Comparison of ENCODE assay signal across 22 mouse cellular contexts in the genomic region with DNA sequence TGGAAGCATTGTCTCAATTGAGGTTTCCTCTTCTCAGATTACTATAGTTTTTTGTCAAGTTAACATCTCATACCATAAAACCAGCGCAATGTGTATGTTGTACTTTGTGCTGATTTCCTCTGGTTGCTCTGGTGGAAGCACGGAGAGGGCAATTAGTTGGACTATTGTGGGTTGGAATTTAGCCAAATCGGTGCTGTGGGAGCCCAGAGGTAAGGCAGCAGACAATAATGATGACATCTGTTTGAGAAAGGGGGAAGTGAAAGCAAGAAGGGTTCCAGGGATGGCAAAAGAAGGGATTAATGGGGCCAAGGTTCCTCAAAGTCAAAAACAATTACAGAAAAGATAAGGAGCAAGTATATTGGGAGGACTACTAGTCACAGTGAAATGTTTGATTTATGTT. TPM values are rescaled to one million over a fixed set of nuclear protein-coding genes. Genes with fewer than 3 reads are reported as not detected.
DNase-seq lines count a peak whose midpoint lies in the region; ATAC-seq and TF ChIP-seq lines count a peak whose summit lies in the region.
"Had no signal": no experiment of that assay in that cellular context is flagged by ENCODE, and none has a peak within 500 bp of the region (broad histone marks: within the 10 kb centered on the region; RNA-seq: fewer than 3 reads in every experiment).

No protein-coding gene starts in this region.

- 28% methylated on average over 3 of the region's 3 CpGs for WGBS in liver, adult 2 months
- WGBS in liver, embryonic 11.5 days, result 61% methylated on average over 3 of the region's 3 CpGs
- WGBS in forebrain, embryonic 14.5 days, result 58% methylated on average over 3 of the region's 3 CpGs

- no peak for TF ChIP-seq CTCF in liver, adult 2 months (IDR thresholded peaks at IDR 0.05; ENCODE audit: low read depth, low read length)

- no peaks in the 10 kb centered on the region for H3K27me3 ChIP-seq in liver, adult 2 months (ENCODE audit: control insufficient read depth, insufficient read depth, low read length)
- H3K27me3 ChIP-seq in liver, embryonic 11.5 days (replicated peaks; ENCODE audit: control insufficient read depth, insufficient read depth, low read length), result no peaks in the 10 kb centered on the region
- no peaks in the 10 kb centered on the region for H3K27me3 ChIP-seq in forebrain, embryonic 14.5 days (replicated peaks; ENCODE audit: control insufficient read depth, insufficient read depth, low read length)
- H3K27me3 ChIP-seq: embryonic facial prominence, embryonic 12.5 days; forebrain, embryonic 12.5 days had no signal

- peaks cover 1% of the 10 kb centered on the region; the same call in 1 of the 2 replicates for H3K36me3 ChIP-seq in liver, adult 2 months (ENCODE audit: control insufficient read depth, insufficient read depth, low read length)
- H3K36me3 ChIP-seq in liver, embryonic 11.5 days (ENCODE audit: control insufficient read depth, insufficient read depth, low read length), result peaks cover 3% of the 10 kb centered on the region; the same call in 1 of the 2 replicates
- H3K36me3 ChIP-seq in forebrain, embryonic 14.5 days (ENCODE audit: control insufficient read depth, insufficient read depth, low read length), result 0 out of 2 replicates have a peak, but pooled peaks cover 3% of the 10 kb centered on the region
- H3K36me3 ChIP-seq: embryonic facial prominence, embryonic 12.5 days; forebrain, embryonic 12.5 days had no signal

- no peaks in the 10 kb centered on the region for H3K79me2 ChIP-seq in liver, adult 2 months (ENCODE audit: control insufficient read depth, insufficient read depth, low read length)

- H3K9ac ChIP-seq in liver, adult 2 months (ENCODE audit: low read depth, low read length), result no peak overlapping the region
- no peak overlapping the region for H3K9ac ChIP-seq in liver, embryonic 11.5 days (ENCODE audit: low read depth, low read length)
- H3K9ac ChIP-seq in forebrain, embryonic 14.5 days (ENCODE audit: low read length), result no peak overlapping the region
- H3K9ac ChIP-seq: embryonic facial prominence, embryonic 12.5 days; forebrain, embryonic 12.5 days; forebrain, postnatal 0 days; hindbrain, embryonic 14.5 days had no signal

- no peak for TF ChIP-seq POLR2A in liver, adult 2 months (IDR thresholded peaks at IDR 0.05; ENCODE audit: extremely low read depth, insufficient read depth, low read length)

- no peak overlapping the region for H3K27ac ChIP-seq in liver, adult 2 months (replicated peaks; ENCODE audit: insufficient read depth, low read depth, low read length)
- H3K27ac ChIP-seq in liver, embryonic 11.5 days (ENCODE audit: low read depth, low read length), result no peak overlapping the region
- H3K27ac ChIP-seq in forebrain, embryonic 14.5 days (ENCODE audit: low read depth, low read length), result no peak overlapping the region
- H3K27ac ChIP-seq: embryonic facial prominence, embryonic 12.5 days; forebrain, embryonic 12.5 days; gastrocnemius, adult 2 months; heart, embryonic 10.5 days; hindbrain, embryonic 14.5 days had no signal

- H3K4me2 ChIP-seq in liver, embryonic 11.5 days, result no peak overlapping the region
- H3K4me2 ChIP-seq in forebrain, embryonic 14.5 days (ENCODE audit: low read length), result no peak overlapping the region
- H3K4me2 ChIP-seq: embryonic facial prominence, embryonic 12.5 days; forebrain, embryonic 12.5 days; hindbrain, embryonic 14.5 days had no signal

- no peaks in the 10 kb centered on the region for H3K4me1 ChIP-seq in liver, adult 2 months (ENCODE audit: control insufficient read depth, insufficient read depth, low read length)
- no peaks in the 10 kb centered on the region for H3K4me1 ChIP-seq in liver, embryonic 11.5 days (replicated peaks; ENCODE audit: control insufficient read depth, insufficient read depth, low read length)
- no peaks in the 10 kb centered on the region for H3K4me1 ChIP-seq in forebrain, embryonic 14.5 days (ENCODE audit: control insufficient read depth, insufficient read depth, low read length)
- H3K4me1 ChIP-seq: embryonic facial prominence, embryonic 12.5 days; forebrain, embryonic 12.5 days; heart, embryonic 10.5 days had no signal

- no peak for ATAC-seq in liver, embryonic 11.5 days (replicated peaks; ENCODE audit: low FRiP score)
- peak; percentile 99 for ATAC-seq in granulocyte monocyte progenitor cell, adult 5-6 weeks (replicated peaks; ENCODE audit: poor library complexity, severe bottlenecking)
- no peak for ATAC-seq in forebrain, embryonic 14.5 days
- ATAC-seq: forebrain, postnatal 0 days; intestine, embryonic 16.5 days had no signal

- H3K9me3 ChIP-seq in liver, embryonic 11.5 days (ENCODE audit: control insufficient read depth, low read length), result no peaks in the 10 kb centered on the region
- H3K9me3 ChIP-seq in forebrain, embryonic 14.5 days (replicated peaks; ENCODE audit: control insufficient read depth, low read length), result no peaks in the 10 kb centered on the region
- H3K9me3 ChIP-seq: embryonic facial prominence, embryonic 12.5 days; forebrain, embryonic 12.5 days; heart, embryonic 10.5 days had no signal

- DNase-seq in liver, adult 2 months (ENCODE audit: extremely low read depth, low read depth, low spot score), result peak; percentile 0
- DNase-seq in liver, embryonic 11.5 days (ENCODE audit: low spot score), result no peak
- DNase-seq in MEL-GATA-1-ER (ENCODE audit: extremely low read depth, low read depth), result peak; percentile 30
- DNase-seq in spleen, adult 18-20 months, result no peak
- DNase-seq in gastrocnemius, postnatal 4 days (ENCODE audit: low spot score in 2 of 2), result no peak
- no peak for DNase-seq in forebrain, embryonic 14.5 days (ENCODE audit: low spot score)
- DNase-seq: adrenal gland, adult 8-10 months; adrenal gland, postnatal 36 days; cerebellum, adult 2 months; cerebellum, postnatal 10 days; forebrain, postnatal 0 days; gastrocnemius, adult 2 months; gastrocnemius, postnatal 25 days; heart, adult 18-20 months; heart, postnatal 10 days; heart, postnatal 4 days had no signal

- H3K4me3 ChIP-seq in liver, adult 2 months (ENCODE audit: insufficient read depth, low read depth, low read length), result no peak overlapping the region
- H3K4me3 ChIP-seq in liver, embryonic 11.5 days (ENCODE audit: low read depth, low read length), result no peak overlapping the region
- no peak overlapping the region for H3K4me3 ChIP-seq in forebrain, embryonic 14.5 days (ENCODE audit: low read depth, low read length)
- H3K4me3 ChIP-seq: embryonic facial prominence, embryonic 12.5 days; forebrain, embryonic 12.5 days; gastrocnemius, adult 2 months; heart, embryonic 10.5 days had no signal

RNA-seq across cellular contexts. Expression of a gene that starts 15.8 kb away (rescaled TPM):
- 3.7 and 4.5 TPM in 2 replicates for total RNA-seq in liver, adult 2 months (2014; rRNA removed)
- 2.1 and 2.6 TPM in 2 replicates for polyA plus RNA-seq in liver, adult 2 months (2012; rRNA removed)
- polyA plus RNA-seq in liver, embryonic 11.5 days (2014; fragmentation: Nextera tagmentation; extraction: Ambion mirVana), result 11.8 and 12.8 TPM in 2 replicates
- 61.1 and 67.6 TPM in 2 replicates for total RNA-seq in granulocyte monocyte progenitor cell, adult 5-6 weeks (2014; fragmentation: Nextera tagmentation)
- 30.9 and 38.4 TPM in 2 replicates for total RNA-seq in granulocyte monocyte progenitor cell, adult 5-6 weeks (2017)
- total RNA-seq in gastrocnemius, postnatal 4 days (2021), result 10 to 100 TPM; 13.3 to 15.9 TPM
- 22.5 and 24.5 TPM in 2 replicates for polyA plus RNA-seq in forebrain, embryonic 14.5 days (2014; fragmentation: Nextera tagmentation; extraction: Ambion mirVana)

RNA-seq across cellular contexts. Expression of a gene that starts 35.2 kb away (rescaled TPM):
- 0.13 and 0.18 TPM in 2 replicates for total RNA-seq in liver, adult 2 months (2014; rRNA removed)
- polyA plus RNA-seq in liver, adult 2 months (2012; rRNA removed), result 0.04 TPM in 1 of 2 replicates, not detected in the other
- 14.9 and 17.0 TPM in 2 replicates for polyA plus RNA-seq in liver, embryonic 11.5 days (2014; fragmentation: Nextera tagmentation; extraction: Ambion mirVana)
- not detected in 2 replicates for total RNA-seq in granulocyte monocyte progenitor cell, adult 5-6 weeks (2014; fragmentation: Nextera tagmentation)
- total RNA-seq in granulocyte monocyte progenitor cell, adult 5-6 weeks (2017), result not detected in 2 replicates
- total RNA-seq in gastrocnemius, postnatal 4 days (2021), result 10 to 100 TPM in 1 of 2 experiments, 1 to 10 TPM in 1; 7.2 to 10.5 TPM
- polyA plus RNA-seq in forebrain, embryonic 14.5 days (2014; fragmentation: Nextera tagmentation; extraction: Ambion mirVana), result 26.2 and 34.3 TPM in 2 replicates

Comparison
In these comparisons a context has a peak if more than half of its experiments do, and no peak if none do; other contexts are left out.
1. DNase-seq: peak in liver, adult 2 months (single experiment) and MEL-GATA-1-ER (single experiment); none in liver, embryonic 11.5 days (single experiment), spleen, adult 18-20 months (0 of 2), gastrocnemius, postnatal 4 days (0 of 2) and forebrain, embryonic 14.5 days (single experiment).